Mouse (Mus musculus) cerebellum, adult 18-20 months (tissue): Measurements from ENCODE around the gene Rps27l.

Source experiments
- DNase-seq, 2 experiments: peaks; one replicate each; pipeline ENCODE4 v3.0.0; 2021

Rps27l gene

DNA sequence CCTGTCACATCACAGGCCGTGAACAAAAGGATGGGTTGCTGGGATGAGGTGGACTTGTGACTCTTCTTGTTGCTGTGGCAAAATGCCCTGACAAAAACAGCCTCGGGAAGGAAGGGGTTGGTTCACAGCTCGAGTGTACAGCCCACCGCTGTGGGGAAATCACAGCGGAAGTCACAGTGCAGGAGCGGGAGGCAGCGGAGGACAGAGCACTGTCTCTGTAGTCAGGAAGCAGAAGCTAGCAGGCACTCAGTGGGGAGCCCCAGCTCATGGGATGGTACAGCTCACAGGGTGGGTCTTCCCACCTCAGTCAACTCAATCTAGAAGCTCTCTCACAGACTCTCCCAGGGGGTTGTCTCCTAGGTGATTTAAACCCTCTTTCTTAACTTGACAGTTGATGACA, 39.5 kb downstream of the Rps27l start:
- no peak for DNase-seq

DNA sequence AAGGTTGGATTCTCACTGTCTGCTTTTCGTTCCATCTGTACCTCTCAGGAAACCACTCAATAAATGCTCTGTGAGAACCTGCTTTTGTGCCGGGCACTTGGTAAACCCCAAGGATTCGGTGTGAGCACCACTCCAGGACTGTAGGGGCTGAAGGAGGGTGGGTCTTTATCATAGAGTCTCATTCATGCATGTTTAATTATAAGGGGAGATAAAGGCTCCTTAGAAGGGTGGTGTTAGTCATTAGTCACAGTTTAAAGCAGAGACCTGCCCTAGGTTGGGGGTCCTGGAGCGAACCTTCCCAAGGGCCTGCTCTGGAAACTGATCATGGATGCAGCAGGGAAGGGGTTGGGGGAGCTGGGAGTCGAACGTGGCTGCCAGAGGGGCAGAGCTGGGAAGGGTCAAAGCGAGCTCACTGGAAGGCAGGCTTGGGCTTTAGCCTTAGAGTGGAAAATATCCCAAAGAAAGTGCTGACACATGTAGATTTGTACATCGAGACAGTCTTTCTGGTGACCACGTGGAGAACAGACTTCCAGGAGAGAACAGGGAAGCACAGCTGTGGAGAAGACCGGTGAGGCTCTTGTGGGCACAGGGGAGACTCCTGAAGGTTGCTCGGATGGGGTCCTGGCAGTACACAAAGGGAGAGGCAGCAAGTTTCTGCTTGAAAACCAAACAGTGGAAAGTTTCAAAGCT, 42.5 kb downstream of the Rps27l start:
- DNase-seq, result no peak

DNA sequence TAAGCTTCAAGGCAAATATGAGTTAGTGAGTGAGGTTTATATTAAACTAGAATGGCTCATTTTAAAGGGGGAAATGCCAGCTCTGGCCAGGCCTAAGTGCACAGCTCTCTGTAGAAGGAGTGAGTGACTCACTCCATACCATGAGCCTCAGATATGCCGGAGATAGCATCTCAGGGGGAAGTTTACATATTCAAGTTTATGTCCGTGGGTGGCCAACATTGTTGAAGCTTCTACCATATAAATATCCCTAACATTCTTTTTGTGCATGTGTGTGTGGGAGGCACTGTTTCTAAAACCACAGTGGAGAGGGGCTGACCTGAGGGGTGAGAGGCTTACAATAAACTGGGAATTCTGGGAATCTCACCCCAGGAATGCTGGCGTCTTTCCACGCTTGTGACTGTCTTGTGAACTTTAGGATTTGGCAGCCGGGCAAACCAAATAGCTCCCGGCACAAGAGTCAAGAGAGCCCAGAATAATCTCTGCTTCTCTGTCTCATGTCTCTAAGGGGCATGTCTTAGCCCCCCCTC, 43.1 kb downstream of the Rps27l start:
- DNase-seq, result no peak

GRCm38 (mm10) chr9:66989581-66989980, 43.7 kb downstream of the Rps27l start:
- DNase-seq, result no peak

GRCm38 (mm10) chr9:66990046-66990445, 44.2 kb downstream of the Rps27l start:
- DNase-seq, result no peak

DNA sequence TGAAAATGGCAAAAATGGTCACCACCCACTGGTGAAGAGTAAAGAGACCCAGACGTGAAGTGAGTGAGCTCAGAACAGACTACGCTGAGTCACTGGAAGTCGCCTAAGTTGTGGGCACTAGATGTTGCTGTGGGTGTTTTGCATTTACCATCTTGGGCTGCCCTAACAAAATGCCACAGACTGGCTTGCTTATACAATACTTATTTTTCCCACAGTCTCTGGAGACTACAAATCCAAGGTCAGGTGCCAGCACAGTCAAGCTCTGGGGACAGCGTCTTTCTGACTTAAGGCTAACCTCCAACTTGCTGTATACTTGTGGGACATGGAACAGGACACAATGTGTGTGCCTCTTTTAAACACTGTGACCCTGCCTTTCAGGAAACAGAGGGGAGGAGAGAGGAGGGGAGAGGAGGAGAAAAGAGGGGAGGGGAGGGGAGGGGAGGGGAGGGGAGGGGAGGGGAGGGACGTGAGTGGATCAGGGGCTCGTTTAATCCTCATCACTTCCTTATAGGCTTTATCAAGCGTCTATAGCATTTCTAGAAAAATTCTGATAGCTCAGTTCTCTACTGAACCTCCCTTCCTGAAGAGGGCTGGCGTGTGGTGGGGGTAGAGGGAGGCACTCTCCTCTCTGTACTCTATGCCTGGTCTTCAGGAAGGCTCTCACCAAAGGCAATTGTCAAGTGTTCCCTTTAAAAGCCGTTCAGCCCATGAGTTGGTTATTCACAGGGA, 45.3 kb downstream of the Rps27l start:
- DNase-seq, result no peak

GRCm38 (mm10) chr9:66991750-66992410, 46.0 kb downstream of the Rps27l start:
- no peak for DNase-seq
